Mouse (Mus musculus) limb, embryonic 15.5 days (tissue): Measurements from ENCODE around the gene Thbs1. TPM values are rescaled to one million over a fixed set of nuclear protein-coding genes. Genes with fewer than 3 reads are reported as not detected.
A peak's percentile ranks its signal among the peaks of the same experiment; 100 is the strongest.
"Not testable (repeated sequence)": the region's sequence is repeated elsewhere in the genome, so short reads cannot be mapped to it uniquely, and the experiment has no call there.

Experiments
- ATAC-seq: fragments of 200-750 bp; cut with Nextera tagmentation; 2 replicates; pipeline ENCODE4 v1.8.0; 2017; ENCODE audit warnings: low read depth, moderate TSS enrichment; ENCODE audit not compliant: insufficient number of reproducible peaks, low FRiP score, low TSS enrichment
- H3K27ac ChIP-seq: fragments of 300-500 bp; sonication (generic); 2 replicates; pipeline ENCODE4 v1.5.1; 2015; ENCODE audit warnings: moderate library complexity, mild to moderate bottlenecking, inconsistent platforms
- H3K27me3 ChIP-seq: fragments of 300-500 bp; sonication (generic); 2 replicates; pipeline ENCODE4 v1.6.1; 2015; ENCODE audit warnings: inconsistent platforms
- H3K36me3 ChIP-seq: fragments of 300-500 bp; sonication (generic); 2 replicates; pipeline ENCODE4 v1.6.1; 2015; ENCODE audit warnings: inconsistent platforms
- H3K4me1 ChIP-seq: fragments of 300-500 bp; sonication (generic); 2 replicates; pipeline ENCODE4 v1.6.1; 2015; ENCODE audit warnings: inconsistent platforms
- H3K4me2 ChIP-seq: fragments of 300-500 bp; sonication (generic); 2 replicates; pipeline ENCODE4 v1.6.1; 2015; ENCODE audit warnings: mild to moderate bottlenecking, inconsistent platforms
- H3K4me3 ChIP-seq: fragments of 300-500 bp; sonication (generic); 2 replicates; pipeline ENCODE4 v1.5.1; 2015; ENCODE audit warnings: mild to moderate bottlenecking, inconsistent platforms
- H3K9ac ChIP-seq: fragments of 300-500 bp; sonication (generic); 2 replicates; pipeline ENCODE4 v1.6.1; 2015; ENCODE audit warnings: inconsistent platforms
- H3K9me3 ChIP-seq: fragments of 300-500 bp; sonication (generic); 2 replicates; pipeline ENCODE4 v1.6.1; 2016; ENCODE audit warnings: inconsistent platforms
- WGBS: fragments of 180-500 bp; shearing (Covaris S2); methylation state at CpG from one replicate; pipeline ENCODE4 v1.1.7; 2015; 5-methylcytosine and 5-hydroxymethylcytosine counted together
- polyA plus RNA-seq: library from polyadenylated mRNA; unstranded; fragments of >200 nt; fragmentation: Nextera tagmentation; extraction: Ambion mirVana; gene quantifications from 2 replicates; pipeline ENCODE4 v1.2.1, GENCODE M21; 2015

Thbs1 gene
- polyA plus RNA-seq, 1 experiment from 2014 or later = 97.2 TPM

GRCm38 (mm10) chr2:118125211-118125939, 13.7 kb downstream of the Thbs1 start:
- Histone ChIP-seq H3K4me1 (no peaks in the 10 kb centered on the region), H3K4me3 (no peak overlapping the region), H3K27me3 (no peaks in the 10 kb centered on the region), H3K9ac (no peak overlapping the region), H3K9me3 (no peaks in the 10 kb centered on the region), H3K36me3 (peaks cover 53% of the 10 kb centered on the region), H3K27ac (no peak overlapping the region), H3K4me2 (no peak overlapping the region)
- no peak for ATAC-seq
- WGBS = 81% methylated on average over 11 of the region's 11 CpGs

DNA sequence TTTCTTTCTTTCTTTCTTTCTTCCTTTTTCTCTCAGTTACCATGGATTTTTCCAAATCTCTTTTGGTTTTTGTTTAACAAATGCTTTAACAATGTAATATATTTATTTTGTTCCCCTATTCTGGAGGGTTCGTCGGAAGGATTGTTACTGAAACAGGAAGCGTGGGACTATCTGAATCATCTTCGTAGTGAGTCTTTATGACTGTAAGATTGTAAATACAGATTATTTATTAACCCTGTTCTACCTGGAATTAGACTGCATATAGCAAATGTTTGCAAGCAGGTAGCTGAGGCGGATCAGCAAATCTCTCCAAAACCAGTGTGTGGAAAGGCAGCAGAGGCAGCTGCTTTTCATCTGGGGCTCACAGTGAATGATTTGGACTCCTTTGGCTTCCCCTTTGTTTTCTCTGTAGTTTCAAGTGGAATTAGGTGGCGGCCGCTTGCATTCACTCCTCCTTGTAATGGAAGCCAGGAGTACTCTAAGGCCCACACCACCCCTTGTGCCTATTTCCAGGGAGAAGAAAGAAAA, 14.3 kb downstream of the Thbs1 start:
- ATAC-seq = no peak
- WGBS = 74% methylated on average over 7 of the region's 7 CpGs
- peaks cover 47% of the 10 kb centered on the region for H3K36me3 ChIP-seq

GRCm38 (mm10) chr2:118127516-118128288, 16.0 kb downstream of the Thbs1 start:
- Histone ChIP-seq H3K27ac (no peak overlapping the region), H3K4me3 (no peak overlapping the region), H3K4me1 (no peaks in the 10 kb centered on the region), H3K36me3 (peaks cover 34% of the 10 kb centered on the region), H3K4me2 (no peak overlapping the region), H3K9me3 (no peaks in the 10 kb centered on the region), H3K27me3 (no peaks in the 10 kb centered on the region), H3K9ac (no peak overlapping the region)
- ATAC-seq = no peak
- 72% methylated on average over 5 of the region's 5 CpGs for WGBS

More for the DNA sequence above, 14.3 kb downstream of the Thbs1 start:
- Histone ChIP-seq H3K4me3 (no peak overlapping the region), H3K4me2 (no peak overlapping the region), H3K9ac (no peak overlapping the region), H3K9me3 (no peaks in the 10 kb centered on the region), H3K27ac (no peak overlapping the region), H3K4me1 (no peaks in the 10 kb centered on the region), H3K27me3 (no peaks in the 10 kb centered on the region)

DNA sequence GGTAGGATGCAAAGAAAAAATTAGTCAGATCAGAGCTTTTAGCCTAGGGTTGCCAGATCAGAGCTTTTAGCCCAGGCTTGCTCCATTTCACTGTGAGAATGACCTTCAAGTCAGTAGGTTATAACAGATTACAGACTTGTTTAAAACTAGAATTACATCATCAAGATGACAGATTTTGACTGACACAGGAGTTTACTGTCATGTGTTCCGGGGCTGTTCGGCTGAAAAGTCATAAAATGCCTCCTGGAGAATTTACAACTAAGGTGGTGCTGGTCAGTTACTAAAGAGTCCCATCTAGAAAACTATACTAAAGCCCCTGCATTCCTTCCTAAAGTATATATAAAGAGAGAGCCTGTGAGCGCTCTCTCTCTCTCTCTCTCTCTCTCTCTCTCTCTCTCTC, 16.6 kb downstream of the Thbs1 start:
- ATAC-seq = no peak
- no peak overlapping the region for H3K9ac ChIP-seq
- H3K36me3 ChIP-seq = peaks cover 28% of the 10 kb centered on the region
- H3K27me3 ChIP-seq = no peaks in the 10 kb centered on the region
- WGBS = 18% methylated on average over 3 of the region's 3 CpGs
- H3K4me1 ChIP-seq = no peaks in the 10 kb centered on the region
- no peak overlapping the region for H3K4me3 ChIP-seq
- no peak overlapping the region for H3K27ac ChIP-seq
- H3K4me2 ChIP-seq = no peak overlapping the region
- no peaks in the 10 kb centered on the region for H3K9me3 ChIP-seq

DNA sequence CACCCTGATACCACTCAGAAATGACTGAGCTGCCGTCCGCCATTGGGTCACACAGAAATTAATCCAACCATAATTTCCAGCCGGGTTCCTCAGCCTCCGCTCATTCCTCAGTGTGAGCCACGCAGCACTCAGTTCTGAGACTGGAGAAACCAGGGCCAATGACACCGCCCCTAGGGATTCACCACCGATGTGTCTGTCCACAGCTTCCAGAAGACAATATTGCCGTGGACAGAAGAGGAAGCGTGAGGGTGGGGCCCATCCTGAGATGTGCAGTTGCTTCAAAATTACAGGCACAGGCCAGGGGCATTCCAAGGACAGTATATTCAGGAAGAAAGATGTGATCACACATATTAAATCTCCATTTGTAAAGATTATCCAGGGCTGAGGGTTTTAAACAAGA, 25.4 kb downstream of the Thbs1 start:
- Histone ChIP-seq H3K4me2 (no peak overlapping the region), H3K9me3 (no peaks in the 10 kb centered on the region), H3K4me3 (no peak overlapping the region), H3K36me3 (no peaks in the 10 kb centered on the region), H3K27me3 (no peaks in the 10 kb centered on the region), H3K9ac (no peak overlapping the region), H3K27ac (no peak overlapping the region), H3K4me1 (no peaks in the 10 kb centered on the region)
- no peak for ATAC-seq
- WGBS = 83% methylated on average over 9 of the region's 9 CpGs

DNA sequence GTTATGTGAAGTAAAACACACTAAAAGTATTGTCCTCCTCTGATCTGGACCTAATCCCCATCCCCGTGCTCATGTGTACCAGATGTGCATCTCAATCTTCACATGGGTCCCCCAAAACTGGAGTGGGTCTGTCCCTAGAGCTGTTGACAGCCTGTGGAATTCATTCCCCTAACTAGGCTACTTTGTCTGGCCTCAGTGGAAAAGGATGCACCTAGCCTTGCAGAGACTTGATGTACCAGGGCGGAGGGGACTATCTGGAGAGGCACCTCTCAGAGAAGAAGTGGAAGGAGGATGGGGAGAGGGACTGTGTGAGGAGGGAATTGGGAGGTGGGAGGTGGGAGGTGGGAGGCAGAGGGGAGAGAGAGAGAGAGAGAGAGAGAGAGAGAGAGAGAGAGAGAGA, 26.1 kb downstream of the Thbs1 start:
- Histone ChIP-seq H3K27ac (no peak overlapping the region), H3K9me3 (no peaks in the 10 kb centered on the region), H3K4me1 (no peaks in the 10 kb centered on the region), H3K36me3 (no peaks in the 10 kb centered on the region), H3K4me3 (no peak overlapping the region), H3K4me2 (no peak overlapping the region), H3K9ac (no peak overlapping the region), H3K27me3 (no peaks in the 10 kb centered on the region)
- no peak for ATAC-seq
- 82% methylated on average over 2 of the region's 2 CpGs for WGBS

GRCm38 (mm10) chr2:118139261-118139660, 27.6 kb downstream of the Thbs1 start:
- Histone ChIP-seq H3K4me1 (no peaks in the 10 kb centered on the region), H3K4me3 (no peak overlapping the region), H3K27me3 (no peaks in the 10 kb centered on the region), H3K4me2 (no peak overlapping the region), H3K9ac (no peak overlapping the region), H3K9me3 (no peaks in the 10 kb centered on the region), H3K27ac (no peak overlapping the region), H3K36me3 (no peaks in the 10 kb centered on the region)
- WGBS = 66% methylated on average over 6 of the region's 6 CpGs
- ATAC-seq = no peak

GRCm38 (mm10) chr2:118141651-118142050, 30.0 kb downstream of the Thbs1 start:
- H3K4me2 ChIP-seq = no peak overlapping the region
- no peak overlapping the region for H3K4me3 ChIP-seq
- H3K27me3 ChIP-seq = no peaks in the 10 kb centered on the region
- no peak for ATAC-seq
- no peaks in the 10 kb centered on the region for H3K4me1 ChIP-seq
- H3K9me3 ChIP-seq = no peaks in the 10 kb centered on the region
- no peaks in the 10 kb centered on the region for H3K36me3 ChIP-seq
- 88% methylated on average over 10 of the region's 10 CpGs for WGBS
- no peak overlapping the region for H3K9ac ChIP-seq
- no peak overlapping the region for H3K27ac ChIP-seq

GRCm38 (mm10) chr2:118147749-118148148, 36.1 kb downstream of the Thbs1 start:
- 50% methylated on average over 3 of the region's 3 CpGs for WGBS
- not testable (repeated sequence) for H3K27ac ChIP-seq, ATAC-seq, H3K36me3 ChIP-seq, H3K9me3 ChIP-seq, H3K4me3 ChIP-seq, H3K4me2 ChIP-seq, H3K27me3 ChIP-seq, H3K9ac ChIP-seq
- peaks cover 13% of the 10 kb centered on the region for H3K4me1 ChIP-seq

- Histone ChIP-seq H3K27me3 (no peaks in the 10 kb centered on the region), H3K36me3 (no peaks in the 10 kb centered on the region), H3K9ac (no peak overlapping the region), H3K4me3 (no peak overlapping the region), H3K27ac (no peak overlapping the region), H3K4me1 (peaks cover 13% of the 10 kb centered on the region), H3K4me2 (no peak overlapping the region), H3K9me3 (no peaks in the 10 kb centered on the region)
- 63% methylated on average over 4 of the region's 4 CpGs for WGBS
- no peak for ATAC-seq
Observed at GRCm38 (mm10) chr2:118148321-118149142, 36.9 kb downstream of the Thbs1 start.

DNA sequence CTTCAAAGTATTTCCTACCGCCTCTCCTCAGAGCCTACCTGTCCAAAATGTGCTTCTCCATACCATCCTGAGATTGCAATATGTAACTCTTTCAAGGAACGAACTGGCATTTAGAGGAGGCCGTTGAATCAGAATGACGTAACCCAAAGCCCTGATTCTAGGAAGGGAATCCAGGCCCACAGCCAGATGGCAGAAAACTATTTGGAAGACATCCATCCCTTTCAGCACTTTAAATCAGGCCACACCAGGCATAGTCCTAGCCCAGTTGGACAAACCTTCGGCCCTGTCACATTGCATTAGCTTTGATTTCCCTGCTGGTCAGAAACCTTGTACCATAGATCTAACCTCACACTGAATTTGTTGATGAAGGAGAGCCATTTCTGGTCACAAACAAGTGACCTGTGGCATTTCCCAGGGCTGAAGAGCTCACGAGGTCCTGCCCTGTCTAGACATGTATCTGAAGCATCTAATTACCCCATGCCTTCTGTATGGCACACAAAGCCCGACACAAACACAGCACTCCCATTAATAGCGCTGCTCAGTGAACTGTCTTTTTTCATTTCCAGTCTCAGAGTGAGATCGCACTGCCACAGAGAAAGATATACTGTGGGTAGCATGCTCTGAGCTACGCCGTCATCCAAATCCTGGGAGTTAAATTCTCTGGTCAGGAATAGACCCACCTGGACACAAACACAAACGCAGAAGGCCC, 38.3 kb downstream of the Thbs1 start:
- H3K4me1 ChIP-seq = peaks cover 13% of the 10 kb centered on the region
- no peaks in the 10 kb centered on the region for H3K27me3 ChIP-seq
- peak; percentile 30; the same call in 1 of the 2 replicates for ATAC-seq
- H3K9ac ChIP-seq = no peak overlapping the region
- WGBS = 60% methylated on average over 12 of the region's 12 CpGs
- no peak overlapping the region for H3K4me2 ChIP-seq
- H3K9me3 ChIP-seq = no peaks in the 10 kb centered on the region
- H3K4me3 ChIP-seq = no peak overlapping the region
- no peaks in the 10 kb centered on the region for H3K36me3 ChIP-seq
- H3K27ac ChIP-seq = no peak overlapping the region
